Mouse (Mus musculus) right cerebral cortex, postnatal 10 days (tissue): ENCODE results near the gene Otud4.
"Not testable (repeated sequence)": the region's sequence is repeated elsewhere in the genome, so short reads cannot be mapped to it uniquely, and the experiment has no call there.

Experiments used
- DNase-seq, 2 experiments: peaks; one replicate each; pipeline ENCODE4 v3.0.0; 2021; ENCODE audit warnings: low spot score in 2 of 2

The Otud4 gene

DNA sequence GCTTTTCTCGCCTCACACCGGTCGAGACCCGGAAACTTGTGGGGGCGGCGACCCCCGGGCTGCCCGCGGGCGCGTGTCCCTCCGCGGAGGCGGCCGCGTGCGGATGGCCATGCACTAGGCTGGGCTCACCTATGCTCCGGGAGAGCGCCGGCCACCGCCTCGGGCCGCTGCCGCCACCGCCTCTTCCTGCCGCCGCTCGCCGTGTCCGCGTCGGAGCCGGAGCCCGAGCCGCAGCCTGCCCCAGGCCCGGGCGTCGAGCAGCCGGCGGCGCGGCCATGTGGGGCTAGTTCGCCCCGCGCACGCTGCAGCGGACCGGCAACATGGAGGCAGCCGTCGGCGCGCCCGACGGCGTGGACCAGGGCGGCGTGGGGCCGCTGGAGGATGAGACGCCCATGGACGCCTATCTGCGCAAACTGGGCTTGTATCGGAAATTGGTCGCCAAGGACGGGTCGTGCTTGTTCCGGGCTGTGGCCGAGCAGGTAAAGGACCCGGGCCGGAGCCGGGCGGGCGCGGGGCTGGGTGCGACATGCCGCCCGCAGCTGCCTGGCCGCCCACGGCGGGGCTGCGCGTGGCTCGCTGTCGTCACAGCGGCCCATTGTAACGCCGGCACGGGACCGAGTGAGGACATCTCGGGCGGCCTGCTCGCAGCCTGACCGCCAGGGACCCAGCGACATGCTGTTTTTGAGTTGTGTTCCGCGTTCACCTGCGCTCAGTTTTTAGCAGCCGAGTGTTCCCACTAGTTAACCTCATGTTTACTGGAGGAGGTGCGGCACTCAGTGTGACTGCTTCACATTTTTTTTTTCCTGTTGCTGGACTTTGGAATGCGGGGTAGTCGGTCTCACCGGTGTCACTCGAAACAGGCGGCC lies at the start of gene Otud4:
TSS of gene Otud4 (plus strand) at position 33 of the 866 bp plus-strand sequence.
- DNase-seq = peak; percentile 67 to 74

DNA sequence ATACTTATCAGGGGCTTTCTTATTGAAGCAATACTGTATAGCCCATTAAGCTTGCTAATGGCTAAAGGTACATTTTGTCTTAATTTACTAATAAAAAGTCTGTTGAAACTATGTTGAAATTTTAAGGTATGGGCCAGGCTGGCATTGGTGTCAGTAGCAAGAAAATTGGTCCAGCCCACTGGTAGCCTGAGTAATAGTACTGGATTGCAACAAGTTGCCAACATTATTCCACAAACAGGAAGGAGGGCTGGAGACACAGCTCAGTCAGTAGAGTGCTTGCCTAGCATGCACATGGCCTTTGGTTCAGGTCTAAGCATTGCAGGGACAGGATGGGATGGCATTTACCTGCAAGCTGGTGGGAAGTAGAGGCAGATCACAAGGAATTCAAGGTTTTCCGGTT lies 38.5 kb upstream of the Otud4 start:
- DNase-seq = no peak

DNA sequence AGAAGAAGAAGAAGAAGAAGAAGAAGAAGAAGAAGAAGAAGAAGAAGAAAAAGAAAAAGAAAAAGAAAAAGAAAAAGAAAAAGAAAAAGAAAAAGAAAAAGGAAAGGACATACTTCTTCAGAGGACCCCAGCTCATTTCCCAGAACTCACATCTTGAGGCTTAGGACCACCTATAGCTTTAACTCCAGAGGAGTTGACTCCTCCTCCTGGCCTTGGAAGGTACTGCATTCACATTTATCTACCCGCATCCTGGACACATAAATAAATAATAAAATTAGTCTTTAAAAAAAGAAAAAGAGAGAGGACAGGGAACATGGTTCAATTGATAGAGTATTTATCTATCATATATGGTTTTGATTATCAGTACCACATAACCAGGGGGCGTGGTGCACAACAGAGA lies 36.2 kb upstream of the Otud4 start:
- not testable (repeated sequence) for DNase-seq

DNA sequence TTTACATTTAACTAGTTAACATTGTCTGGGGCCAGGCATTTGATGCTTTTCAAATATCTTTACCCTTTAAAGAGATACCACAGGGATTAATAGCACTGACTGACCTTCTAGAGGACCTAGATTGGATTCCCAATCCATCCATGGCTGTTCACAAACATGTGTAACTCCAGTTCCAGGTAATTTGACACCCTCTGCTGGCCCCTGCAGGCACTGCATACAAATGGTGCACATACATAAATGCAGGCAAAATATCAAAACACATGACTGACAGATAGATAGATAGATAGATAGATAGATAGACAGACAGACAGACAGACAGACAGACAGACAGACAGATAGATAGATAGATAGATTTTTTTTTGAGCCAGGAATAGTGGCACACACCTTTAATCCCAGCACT lies 33.2 kb upstream of the Otud4 start:
- no peak for DNase-seq

DNA sequence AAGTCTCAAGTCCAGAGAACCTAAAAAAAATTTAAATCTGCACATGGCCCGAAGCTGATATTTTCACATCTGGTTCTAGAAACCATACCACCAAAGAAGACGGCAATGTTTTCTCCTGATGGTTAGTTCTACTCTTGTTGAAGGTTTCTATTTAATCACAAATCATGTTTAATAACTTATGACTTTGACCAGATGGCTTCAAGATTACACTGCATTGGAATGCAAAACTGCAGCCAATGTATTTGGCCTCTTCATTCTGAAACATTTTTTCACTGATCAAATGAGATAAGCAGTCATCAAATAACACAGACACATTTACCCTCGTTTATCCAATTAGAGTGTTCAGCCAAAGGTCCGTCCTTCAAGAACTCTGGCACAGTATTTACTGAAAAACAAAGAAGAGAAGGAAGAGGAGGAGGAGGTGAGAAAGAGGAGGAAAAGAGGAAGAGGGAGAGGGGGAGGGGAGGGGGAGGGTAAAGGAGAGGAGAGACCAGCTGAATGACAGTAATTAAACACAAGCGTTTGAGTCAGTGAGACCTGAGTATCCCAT lies 32.6 kb upstream of the Otud4 start:
- DNase-seq = no peak

DNA sequence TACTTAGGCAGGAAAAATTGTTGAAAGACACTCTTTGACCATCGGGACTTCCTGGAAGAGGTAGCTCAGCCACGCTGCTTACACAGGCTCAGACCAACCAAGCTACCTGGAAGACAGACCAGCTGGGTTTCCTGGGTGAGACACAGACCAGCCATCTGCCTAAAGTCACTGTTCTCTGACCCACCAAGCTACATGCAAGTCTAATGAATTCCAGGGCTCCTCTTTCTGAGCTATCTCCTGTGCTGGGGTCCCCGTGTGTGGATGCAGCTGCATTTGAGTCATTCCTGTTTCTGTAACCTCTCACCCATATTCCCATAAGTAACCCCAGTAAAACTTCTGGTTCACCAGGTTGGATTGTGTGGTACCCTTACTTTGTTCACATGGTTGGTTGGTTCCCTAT lies 30.7 kb upstream of the Otud4 start:
- no peak for DNase-seq

DNA sequence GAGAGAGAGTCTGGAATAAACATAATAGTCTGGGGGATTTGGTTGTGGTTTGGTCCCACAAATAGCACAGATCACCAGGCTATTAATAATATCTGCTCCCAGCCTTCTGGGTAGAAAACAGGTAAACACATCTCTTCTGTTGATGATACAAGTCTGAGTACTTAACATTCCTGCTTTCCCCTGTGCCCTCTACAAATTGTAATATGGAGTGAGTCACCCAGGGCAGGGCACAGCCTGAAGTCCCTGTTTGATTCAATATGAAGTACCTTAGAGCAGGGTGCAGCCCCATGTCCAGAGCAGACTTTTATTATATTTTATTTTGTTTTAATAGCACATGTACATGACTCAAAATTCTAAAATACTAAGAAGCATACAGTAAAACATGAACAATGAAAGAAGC lies 29.1 kb upstream of the Otud4 start:
- DNase-seq = no peak

DNA sequence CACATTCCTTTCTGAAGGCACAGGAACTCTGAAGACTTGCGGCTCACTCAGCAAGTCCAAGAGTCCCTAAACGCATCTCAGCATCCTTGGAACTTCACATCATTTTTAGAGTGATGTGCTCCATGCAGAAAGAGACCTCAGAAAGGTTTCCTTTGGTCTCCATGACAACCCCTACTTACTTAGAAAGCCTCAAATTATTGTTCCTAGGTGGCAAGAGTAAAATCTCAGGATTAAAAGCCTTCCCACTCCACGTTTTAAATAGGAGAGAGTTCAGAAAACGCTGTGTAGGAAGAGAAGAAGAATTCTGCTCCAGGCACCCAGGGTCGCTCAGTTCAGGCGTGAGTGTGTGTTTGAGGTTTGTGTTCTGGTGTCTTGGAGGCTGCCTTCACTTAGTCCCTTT lies 27.1 kb upstream of the Otud4 start:
- no peak for DNase-seq

DNA sequence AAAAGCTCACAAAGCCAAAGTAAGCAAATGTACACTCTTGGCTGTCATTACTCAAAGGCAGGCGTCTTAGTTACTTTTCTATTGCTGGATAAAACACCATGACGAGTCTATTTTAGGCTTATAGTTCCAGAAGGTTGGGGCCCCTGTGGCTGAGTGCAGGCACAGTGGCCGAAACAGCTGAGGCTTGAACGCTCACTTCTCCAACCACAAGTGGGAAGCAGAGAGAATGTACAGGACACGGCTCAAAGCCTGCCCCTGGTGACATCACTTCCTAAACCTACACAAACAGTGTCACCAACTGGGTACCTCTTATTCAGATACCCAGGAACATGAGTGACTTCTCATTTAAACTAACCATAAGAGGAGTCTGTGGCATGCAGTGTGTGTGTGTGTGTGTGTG lies 26.5 kb upstream of the Otud4 start:
- no peak for DNase-seq

DNA sequence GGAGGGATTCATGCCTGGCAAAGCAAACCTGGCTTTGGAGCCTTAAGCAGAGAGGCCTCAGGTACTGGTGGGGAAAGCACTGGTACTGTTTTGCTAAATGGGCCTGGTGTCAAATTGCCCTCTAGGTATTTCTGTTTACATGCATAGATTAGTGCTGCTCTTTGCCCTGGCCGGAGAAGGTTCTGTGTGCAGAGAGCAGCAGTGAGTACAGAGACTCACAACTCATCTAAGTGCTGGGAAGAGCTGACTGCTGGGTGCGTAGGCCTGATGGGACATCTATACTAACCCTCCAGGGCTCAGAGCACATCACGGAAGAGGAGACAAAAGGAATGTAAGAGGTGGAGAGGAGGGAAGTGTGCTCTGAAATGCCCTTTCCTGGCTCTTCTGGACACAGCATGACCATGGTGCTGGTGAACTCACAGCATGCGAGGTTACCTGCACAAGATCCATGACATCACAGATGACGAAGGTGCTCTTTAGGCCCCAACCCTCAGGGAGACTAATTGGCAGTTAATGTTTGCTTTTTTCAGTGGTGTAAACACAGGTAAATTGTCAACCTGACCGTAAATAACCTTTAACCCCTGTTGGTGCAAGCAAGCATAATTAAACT lies 23.6 kb upstream of the Otud4 start:
- DNase-seq = no peak

DNA sequence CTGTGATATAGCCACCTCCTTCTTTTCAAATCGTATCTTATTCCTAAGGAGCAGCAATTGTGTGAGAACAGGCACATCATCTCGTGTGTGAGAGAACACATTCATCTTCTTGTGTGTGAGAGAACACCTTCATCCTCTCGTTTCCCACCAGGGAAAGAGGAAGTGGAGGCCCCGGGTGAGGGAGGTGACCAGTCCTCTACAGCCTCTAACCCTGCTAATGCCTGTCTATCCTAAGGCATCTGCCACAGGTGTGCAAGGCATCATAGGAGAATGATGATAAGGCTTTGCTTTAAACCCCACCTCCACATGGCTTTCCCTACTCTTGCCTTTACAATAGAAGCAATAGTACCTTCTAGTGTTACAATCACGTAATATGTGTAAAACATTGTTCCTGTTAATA lies 20.5 kb upstream of the Otud4 start:
- DNase-seq = no peak

DNA sequence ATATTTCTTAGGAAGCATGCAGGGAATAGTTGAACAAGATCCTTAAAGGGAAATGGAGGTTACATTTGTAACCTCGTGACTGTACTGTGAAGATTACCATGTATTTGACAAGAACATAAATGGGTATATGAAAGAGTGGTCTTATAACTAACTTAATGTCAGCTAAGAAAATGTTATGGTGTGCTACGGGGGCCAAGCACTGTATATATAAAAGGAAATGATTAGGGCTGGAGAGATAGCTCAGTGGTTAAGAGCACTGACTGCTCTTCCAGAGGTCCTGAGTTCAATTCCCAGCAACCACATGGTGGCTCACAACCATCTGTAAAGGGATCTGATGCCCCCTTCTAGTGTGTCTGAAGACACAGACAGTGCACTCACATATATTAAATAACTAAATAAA lies 20.1 kb upstream of the Otud4 start:
- no peak for DNase-seq

DNA sequence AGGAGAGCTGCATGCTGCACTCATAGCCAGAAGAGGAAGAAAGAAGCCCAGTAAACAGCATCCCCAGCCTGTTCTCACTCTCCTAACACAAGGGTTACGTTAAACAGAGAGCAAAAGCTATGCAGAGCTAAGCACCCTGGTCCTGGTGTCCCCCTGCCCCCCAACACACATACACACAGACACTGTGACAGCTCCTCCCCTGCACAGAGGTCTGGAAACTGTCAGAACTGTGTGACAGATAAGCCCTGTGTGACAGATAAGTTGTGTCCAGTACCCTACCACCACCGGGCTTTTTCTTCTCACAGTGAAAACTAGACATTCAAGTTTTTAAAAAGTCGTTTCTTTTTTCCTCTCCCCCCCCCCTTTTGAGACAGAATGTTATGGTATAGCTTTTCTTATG lies 19.4 kb upstream of the Otud4 start:
- DNase-seq = no peak

DNA sequence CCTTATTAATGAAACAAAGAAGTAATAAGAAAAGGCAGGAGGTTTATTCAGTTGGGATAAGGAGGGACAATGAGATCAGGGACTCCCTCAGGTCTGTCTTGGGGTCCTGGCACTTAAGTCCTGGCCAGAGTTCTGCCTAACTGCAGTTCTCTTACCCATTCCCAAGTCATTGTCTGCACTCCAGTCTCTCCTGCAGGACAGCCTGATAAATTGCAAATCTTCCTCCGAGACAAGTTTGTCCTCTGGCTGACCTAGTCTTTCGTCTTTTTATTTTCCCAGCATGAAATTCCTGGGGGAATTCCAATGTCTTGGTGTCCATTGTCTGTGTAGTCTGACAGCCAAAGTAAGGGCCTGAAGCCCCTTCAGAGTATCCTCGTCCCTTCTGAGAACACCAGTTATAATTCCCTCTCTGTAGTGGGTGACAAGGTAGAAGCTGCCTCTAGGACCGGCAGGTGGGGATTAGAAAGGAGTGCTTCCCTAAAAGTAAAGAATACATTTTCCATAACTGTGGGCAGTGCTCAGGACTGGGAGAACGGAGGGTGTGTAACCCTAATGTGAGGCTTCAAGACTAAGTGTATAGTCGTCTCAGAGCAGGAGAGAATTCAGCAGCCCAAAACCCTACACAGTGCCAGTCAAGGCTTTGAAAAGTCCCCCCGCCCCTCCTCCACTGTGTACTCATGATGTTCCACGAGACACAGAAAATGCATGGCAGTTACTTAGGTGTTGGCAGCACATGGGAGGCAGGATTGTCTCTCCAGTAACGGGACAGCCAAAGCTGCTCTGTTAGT lies 18.7 kb upstream of the Otud4 start:
- no peak for DNase-seq

DNA sequence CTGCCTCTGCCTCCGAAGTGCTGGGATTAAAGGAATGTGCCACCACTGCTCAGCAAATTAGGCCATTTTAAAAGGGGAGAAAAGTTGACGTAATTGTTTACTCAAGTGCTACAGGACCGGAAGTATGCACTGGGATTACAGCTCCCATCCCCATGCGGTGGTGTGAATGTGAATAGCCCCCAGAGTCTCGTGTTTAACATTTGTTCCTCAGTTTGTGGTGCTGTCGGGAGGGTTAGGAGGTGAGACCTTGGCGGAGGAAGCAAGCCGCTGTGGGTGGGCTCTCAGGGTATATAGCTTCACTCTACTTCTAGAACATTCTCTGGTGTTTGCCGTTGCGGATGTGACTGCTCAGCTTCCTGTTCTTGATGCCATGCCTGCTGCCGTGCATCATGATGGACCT lies 17.1 kb upstream of the Otud4 start:
- DNase-seq = no peak

DNA sequence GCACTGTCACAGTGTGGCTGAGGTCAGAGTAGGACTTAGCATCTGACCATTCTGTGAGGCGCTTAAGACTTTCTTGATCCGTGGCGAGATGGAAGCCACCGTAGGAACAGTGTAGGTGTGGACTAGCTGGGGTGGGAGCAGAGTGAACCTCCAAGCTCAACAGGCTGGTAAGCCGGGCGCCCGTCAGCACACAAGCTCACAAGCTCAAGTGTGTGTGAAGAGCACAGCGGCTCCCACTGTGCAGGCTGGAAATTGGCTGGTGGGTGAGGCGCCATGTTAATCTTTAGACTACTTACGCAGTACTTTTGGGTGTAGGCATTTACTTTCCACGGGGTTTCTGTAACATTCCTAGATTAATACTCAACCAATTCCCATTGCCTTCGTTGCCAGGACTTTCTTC lies 16.1 kb upstream of the Otud4 start:
- no peak for DNase-seq

DNA sequence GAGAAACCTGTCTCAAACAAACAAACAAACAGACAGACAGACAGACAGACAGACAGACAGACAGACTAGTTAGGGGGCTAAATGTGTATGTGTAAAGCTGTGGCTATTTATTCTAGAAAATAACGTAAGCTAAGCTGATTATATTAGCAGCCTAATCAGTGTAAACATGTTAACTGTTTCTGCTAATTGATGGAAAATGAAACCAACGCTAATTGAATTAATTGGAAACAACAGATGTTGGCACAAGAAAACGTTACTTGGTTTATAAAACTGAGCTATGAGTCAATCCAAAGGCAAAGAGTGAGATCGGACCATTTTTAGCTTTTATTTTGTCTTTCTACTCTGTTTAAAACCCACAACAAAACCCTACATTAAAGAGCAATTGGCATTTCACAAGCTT lies 15.0 kb upstream of the Otud4 start:
- no peak for DNase-seq

DNA sequence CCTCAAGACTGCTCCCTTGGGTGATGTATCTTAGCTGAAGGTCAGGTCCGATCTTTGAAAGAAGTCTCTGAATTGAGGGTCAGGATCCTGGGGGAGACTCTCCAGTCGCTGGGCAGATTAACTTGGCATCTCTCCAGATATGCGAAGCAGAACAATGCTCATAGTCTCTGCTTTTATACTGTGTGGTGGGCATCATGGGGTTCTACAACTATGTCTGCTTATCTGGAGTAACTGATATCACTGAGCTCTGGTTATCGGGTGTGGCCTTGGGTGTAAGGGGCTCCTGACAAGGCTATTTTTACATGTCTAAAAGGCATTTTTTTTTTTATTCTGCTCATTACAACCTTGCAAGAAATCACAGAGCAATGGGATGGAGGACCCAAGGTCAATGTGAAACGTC lies 13.2 kb upstream of the Otud4 start:
- no peak for DNase-seq

DNA sequence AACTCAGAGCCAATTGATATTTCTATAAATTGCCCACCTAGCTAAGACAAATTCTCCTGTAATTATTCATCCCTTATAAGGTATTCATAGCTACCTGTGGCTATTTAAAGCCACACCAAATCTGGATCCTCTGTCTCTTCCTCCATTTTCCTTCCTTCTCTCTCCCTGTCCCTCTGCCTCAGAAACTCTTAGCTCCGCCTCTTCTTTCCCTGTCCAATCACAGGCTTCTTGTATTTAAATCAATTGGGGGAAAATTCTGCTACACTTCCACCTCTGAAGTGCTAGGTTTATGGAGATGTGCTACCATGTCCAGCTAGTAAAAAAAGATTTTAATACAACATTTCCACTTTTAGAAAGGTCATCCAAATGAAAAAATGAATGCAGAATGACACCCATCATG lies 3.9 kb upstream of the Otud4 start:
- DNase-seq = no peak

DNA sequence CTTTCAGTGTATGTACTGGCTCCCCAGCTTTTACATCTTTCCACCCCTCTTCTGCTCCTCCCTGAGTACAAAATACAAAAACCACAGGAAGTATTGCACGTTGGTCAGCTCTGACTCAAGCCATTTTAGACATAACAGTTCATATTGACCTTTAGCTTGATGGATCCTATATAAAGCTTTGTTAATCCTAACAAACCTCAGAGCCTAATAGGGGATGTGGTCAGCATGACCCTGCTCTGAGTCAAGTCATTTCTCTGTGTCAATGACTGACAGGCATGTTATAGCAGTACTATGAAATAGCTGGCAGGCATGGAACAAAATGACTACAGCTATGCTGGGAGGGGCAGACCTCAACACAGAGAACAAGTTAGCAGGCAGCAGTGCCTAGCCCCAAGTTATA lies 3.3 kb upstream of the Otud4 start:
- DNase-seq = no peak

DNA sequence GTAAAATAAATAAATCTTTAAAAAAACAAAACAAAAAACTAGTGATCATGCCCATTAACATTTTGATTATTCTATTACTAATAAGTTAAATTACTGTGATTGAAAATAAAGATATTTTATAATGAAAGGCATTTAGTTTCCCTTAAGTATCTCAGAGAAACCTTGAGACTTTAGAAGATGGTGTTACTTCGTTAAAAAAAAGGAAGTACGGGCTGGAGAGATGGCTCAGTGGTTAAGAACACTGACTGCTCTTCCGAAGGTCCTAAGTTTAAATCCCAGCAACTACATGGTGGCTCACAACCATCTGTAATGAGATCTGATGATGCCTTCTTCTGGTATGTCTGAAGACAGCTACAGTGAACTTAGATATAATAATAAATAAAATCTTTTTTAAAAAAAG lies 2.2 kb upstream of the Otud4 start:
- no peak for DNase-seq

DNA sequence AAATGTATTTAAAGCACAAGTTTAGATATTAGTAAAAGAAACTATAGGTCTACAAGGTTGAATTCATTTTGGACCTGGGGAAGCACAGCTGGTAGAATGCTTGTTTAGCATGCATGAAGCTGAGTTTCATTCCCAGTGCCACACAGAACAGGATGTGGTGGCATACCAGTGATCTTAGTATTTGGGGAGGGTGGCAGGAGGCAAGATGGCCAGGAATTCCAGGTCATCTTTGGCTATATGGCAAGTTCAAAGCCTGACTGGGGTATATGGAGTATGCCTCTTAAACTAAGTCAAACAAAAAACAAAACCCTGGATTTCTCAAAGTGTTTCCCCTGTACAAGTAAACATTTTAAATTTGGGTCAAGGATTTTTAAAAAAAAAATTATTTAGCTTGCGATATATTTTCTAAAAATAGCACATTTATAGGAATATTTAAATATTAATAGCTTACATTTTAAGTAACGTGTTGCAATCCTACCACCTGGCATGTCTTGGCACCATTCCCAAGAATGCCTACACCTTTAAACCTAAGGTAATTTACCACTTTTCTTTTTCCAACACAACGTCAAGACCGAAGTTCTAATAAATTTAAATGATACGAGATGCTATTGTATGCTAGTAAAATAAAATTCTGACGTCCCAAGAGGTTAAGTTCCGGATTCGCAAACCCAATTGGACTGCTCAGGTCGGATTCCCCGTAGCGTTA lies 1.3 kb upstream of the Otud4 start:
- DNase-seq = peak; percentile 44 to 56
